Mouse (Mus musculus) Muller cell, postnatal 12 days (primary cell): ENCODE results near the gene Slc35b2.

ENCODE experiments used
- DNase-seq: peaks from one replicate; pipeline ENCODE4 v3.0.0-alpha.2; 2015; ENCODE audit errors: inconsistent ontology term

Gene Slc35b2

GRCm38 (mm10) chr17:45545278-45545961 is 18.3 kb upstream of the Slc35b2 start:
- DNase-seq: no peak

GRCm38 (mm10) chr17:45546941-45547340 is 16.7 kb upstream of the Slc35b2 start:
- DNase-seq: no peak

- DNase-seq: no peak
Observed at GRCm38 (mm10) chr17:45547461-45548190, 16.0 kb upstream of the Slc35b2 start.

- DNase-seq: no peak
Observed at GRCm38 (mm10) chr17:45548541-45549512, 14.8 kb upstream of the Slc35b2 start.

- no peak for DNase-seq
Observed at GRCm38 (mm10) chr17:45549617-45550181, 14.0 kb upstream of the Slc35b2 start, which contains the start of gene Tmem151b. Gene Tmem151b (minus strand): TSS chr17:45549677.

- no peak for DNase-seq
Observed at GRCm38 (mm10) chr17:45550253-45550652, 13.4 kb upstream of the Slc35b2 start.

GRCm38 (mm10) chr17:45551249-45551796 is 12.4 kb upstream of the Slc35b2 start:
- no peak for DNase-seq

- DNase-seq: peak; percentile 60
Observed at GRCm38 (mm10) chr17:45551816-45552451, 11.7 kb upstream of the Slc35b2 start.

GRCm38 (mm10) chr17:45553065-45553464 is 10.6 kb upstream of the Slc35b2 start:
- no peak for DNase-seq

- DNase-seq: no peak
Observed at GRCm38 (mm10) chr17:45554420-45554819, 9.3 kb upstream of the Slc35b2 start.

- peak; percentile 99 for DNase-seq
Observed at GRCm38 (mm10) chr17:45555452-45556106, 8.1 kb upstream of the Slc35b2 start, which contains the start of gene Nfkbie. Gene Nfkbie (plus strand): TSS chr17:45555703.

GRCm38 (mm10) chr17:45556107-45556489 is 7.6 kb upstream of the Slc35b2 start:
- DNase-seq: no peak

- no peak for DNase-seq
Observed at GRCm38 (mm10) chr17:45556514-45557245, 7.0 kb upstream of the Slc35b2 start.

- no peak for DNase-seq
Observed at GRCm38 (mm10) chr17:45557246-45557824, 6.3 kb upstream of the Slc35b2 start.

GRCm38 (mm10) chr17:45557998-45558862 is 5.4 kb upstream of the Slc35b2 start:
- DNase-seq: no peak

- no peak for DNase-seq
Observed at GRCm38 (mm10) chr17:45559732-45560525, 3.7 kb upstream of the Slc35b2 start.

GRCm38 (mm10) chr17:45563216-45563615 is 458 bp upstream of the Slc35b2 start:
- no peak for DNase-seq
